Mouse (Mus musculus) right cerebral cortex, postnatal 36 days (tissue): ENCODE data around the gene Usp21.
"Not testable (repeated sequence)": the region's sequence is repeated elsewhere in the genome, so short reads cannot be mapped to it uniquely, and the experiment has no call there.

Experiments
- DNase-seq, 2 experiments: peaks; one replicate each; pipeline ENCODE4 v3.0.0; 2022; ENCODE audit warnings: low spot score in 2 of 2, mixed read lengths in 1 of 2

The Usp21 gene

DNA sequence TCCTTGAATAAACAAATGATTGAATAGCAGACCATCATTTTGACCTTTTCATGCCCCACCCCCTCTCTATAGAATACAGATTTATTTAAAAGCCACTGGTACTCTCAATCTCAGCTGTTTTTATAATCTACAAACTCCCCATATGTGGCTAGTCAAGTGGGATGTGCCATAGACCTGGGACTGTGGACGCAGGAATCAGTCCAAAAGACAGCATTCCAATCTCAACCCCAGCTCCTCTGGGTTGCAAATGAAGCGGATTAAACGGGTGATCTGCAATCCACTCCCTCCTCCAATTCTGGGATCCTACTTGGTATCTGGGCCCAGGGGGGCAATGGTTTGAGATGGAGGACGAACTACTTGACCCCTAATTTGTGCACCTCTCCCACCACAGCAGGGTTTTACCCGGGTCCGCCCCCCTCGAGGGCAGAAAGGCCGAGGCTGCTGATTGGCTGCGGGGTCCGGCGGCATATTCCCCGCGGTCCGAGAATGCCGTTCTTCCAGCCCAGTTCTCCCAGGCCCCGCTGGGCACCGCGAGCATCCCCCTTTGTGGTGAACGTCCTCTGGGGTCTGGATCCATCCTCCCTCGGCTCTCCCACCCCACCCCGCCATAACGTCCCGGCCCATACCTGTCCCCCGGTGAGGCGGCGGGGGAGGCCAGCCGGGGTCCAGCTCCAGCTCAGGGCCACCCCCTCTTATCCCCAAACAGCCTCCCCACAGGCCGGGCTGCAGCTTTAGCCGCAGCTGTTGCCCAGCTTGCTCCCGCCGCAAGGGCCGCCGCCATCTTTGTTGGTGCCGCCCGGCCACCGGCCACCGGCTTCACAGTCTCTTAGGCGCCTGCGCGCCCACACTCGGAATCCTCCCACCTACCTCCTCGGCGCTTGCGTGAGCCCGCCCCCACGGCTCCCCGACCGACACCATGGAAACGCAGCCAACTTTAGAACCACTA, at the start of gene Usp21:
Gene Usp21, minus strand, starts transcription at position 856 of the 946 bp plus-strand sequence.
- peak; percentile 93 to 95 for DNase-seq

DNA sequence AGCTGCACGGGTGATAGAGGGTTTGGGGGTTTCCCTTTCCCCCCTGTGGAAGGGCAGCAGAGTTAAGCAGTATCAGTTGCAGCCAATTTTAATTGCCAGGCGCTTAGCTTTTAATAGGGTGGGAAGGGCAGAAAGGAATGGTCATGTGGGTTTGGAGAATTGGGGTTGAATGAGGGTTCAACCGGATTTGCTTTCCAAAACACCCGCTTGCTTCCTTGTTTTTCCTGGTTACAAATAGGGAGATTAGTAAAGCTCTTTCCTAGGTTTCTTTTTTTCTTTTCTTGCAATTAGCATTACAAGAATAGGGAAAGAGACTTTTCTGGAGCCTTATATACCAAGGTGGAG, 42.4 kb upstream of the Usp21 start:
- DNase-seq = no peak

DNA sequence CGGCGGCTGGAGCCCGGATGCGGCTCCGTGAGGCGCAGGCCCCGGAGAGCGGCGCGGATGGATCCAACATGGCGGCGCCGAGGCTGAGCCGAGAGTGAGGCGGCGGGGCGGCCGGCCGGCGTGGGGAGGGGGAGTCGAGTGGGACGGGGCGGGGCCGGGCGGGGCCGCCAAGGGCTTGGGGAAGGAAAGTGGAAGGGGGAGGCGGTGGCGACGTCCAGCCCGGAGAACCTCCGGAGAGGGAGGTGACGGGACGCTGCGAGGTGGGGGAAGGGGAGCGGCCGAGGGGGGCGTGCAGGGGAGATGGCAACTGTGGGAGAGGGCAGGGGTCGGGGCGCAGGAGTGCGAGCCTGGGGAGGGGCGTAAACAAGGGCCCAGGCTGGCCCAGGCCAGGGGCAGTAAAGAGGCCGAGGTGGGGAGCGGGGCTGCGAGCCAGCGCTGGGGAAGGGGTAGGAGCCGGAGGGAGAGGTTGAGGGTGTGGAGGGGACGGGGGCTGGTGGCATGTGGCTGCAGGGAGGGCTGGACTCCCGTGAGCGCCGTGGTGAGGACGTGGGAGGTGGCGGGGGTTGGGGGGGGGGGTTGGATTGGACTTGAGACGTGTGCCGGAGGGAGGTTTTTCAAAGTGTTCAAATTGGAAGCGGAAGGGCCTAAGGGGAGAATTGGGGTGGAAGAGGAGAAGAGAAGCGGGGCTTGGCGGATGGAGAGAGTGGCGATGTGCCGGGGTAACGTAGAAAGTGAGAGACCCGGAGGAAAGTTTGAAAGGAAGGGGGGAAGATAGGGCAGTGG, 41.8 kb upstream of the Usp21 start:
- DNase-seq = no peak

DNA sequence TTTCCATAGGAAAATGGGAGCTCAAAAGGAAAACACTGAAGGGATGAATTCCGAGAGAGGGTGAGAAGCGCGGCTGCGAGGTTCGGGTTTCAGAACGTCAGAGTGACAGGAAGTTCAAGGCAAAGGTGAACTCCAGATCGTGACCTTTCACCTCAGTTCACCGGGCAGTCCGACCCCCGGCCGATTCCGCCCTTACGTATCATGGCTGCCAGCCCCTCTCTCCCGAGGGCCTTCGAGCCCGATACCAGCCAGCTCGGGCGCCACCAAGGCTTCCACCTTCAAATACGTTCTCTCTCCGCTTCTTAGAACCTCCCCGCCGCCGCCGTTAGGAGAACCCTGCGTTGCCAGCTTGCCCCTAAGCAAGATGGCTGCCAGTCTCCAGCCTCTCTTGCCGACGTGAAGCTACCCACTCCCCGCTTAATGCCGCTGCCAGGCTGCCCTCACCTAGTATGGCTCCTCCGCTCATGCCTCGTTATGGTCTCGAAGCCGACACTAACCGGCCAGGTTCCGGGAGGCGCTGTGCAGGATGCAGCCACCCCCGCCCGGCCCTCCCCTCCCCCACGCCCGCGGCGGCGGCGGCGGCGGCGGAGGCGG, 41.1 kb upstream of the Usp21 start, which contains the start of gene Dedd:
Gene Dedd, plus strand, starts transcription at position 307 of the 594 bp plus-strand sequence.
- DNase-seq = peak; percentile 93

DNA sequence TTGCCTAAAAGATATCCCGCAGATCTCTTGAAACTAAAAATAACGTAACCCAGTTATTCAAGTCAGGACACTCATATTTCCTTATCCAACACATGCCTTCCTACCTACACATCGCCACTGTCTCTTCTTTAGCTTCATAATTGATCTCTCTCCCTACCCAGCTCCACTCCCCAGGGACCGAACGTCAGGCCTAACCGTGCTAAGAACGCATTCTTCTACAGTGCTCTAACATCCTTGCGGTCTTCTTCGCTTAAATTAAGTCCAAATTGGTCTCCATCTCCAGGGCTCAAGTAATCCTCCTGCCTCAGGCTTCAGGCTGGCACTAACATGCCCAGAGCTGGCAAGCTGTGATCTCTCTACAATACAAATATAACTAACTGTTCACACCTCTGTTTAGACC, 40.5 kb upstream of the Usp21 start:
- no peak for DNase-seq

DNA sequence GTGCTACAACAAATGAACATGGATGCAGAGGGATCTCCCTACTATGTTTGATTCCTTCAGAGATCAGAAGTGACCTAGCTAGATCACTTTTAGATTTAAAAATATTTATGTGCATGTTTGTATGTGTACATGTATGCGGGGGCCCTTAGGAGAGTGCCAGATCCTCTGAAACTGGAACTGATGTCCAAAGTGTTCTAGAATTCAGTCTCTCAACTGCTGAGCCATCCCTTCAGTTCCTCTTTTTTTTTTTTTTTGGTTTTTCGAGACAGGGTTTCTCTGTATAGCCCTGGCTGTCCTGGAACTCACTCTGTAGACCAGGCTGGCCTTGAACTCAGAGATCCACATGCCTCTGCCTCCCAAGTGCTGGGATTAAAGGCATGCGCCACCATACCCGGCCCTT, 38.8 kb upstream of the Usp21 start:
- not testable (repeated sequence) for DNase-seq

DNA sequence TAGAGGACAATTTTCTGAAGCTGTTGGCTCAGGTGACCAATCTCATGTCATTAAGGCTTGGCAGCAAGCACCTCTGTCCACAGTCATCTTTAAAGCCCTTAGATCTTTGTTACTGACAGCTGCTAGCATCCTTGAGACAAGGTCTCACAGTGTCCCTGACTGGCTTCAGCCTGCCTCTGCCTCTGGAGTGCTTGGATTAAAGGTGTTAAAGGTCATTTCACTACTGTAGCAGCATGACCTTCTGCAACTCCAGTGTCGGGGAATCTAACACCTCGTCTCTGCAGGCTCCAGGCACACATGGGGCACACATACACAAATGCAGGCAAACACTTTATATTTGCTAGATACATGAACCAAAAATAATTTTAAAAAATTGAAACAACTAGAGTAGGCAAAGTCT, 37.8 kb upstream of the Usp21 start:
- no peak for DNase-seq

DNA sequence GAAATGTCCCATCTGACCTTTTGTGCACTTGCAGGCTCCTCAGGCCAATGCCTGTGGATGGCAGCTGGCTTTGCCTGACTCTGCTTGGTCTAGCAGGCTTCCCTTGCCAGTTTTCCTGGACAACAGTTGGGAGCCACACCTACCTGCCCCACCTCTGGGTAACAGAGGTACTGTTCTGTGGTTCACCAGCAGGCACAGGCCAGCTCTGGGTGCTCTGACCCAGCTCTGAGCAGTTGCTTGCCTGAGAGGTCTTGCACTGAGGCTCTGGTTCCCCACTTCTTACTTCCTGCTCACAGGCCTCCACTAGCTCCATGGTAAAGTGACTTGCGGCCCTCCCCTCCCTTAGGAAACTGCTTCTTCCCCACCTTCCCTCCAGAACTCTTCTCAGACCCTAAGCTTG, 34.2 kb upstream of the Usp21 start:
- DNase-seq = no peak

DNA sequence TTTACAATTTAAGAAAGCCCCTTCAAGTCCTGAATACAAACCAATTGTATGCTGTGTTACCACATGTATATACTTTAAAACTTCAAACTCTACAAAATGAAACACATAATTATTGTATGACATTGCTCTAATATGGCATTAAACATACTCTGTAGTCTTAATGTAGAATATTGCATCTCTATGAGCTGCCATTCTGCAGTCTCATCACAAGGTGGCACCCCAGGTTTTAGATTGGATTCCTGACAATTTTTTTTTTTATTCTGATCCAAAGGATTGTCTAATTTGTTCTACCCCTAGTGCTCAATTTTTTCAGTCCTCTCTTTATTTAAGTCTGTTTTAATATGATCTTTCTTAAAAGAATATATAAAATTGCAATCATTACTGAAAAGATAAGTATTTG, 33.6 kb upstream of the Usp21 start:
- DNase-seq = no peak

DNA sequence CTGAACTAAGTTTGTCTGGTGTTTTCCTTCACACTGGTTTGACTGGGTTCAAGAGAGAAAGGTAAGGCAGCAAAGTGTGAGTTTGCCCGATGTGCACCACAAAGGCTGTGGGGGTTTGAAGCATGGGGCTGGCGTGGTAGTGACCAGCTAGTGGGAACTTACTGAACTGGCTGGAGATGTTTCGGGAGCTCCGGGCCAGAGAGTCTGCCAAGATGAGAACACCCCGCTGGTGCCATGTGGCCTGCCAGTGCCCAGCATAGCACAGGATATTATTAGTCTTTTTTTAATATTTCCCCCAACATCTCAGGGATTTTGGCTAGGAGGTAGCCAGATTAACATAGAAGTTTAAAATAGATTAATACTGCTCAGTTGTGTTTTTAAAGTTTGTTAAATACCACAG, 32.4 kb upstream of the Usp21 start:
- no peak for DNase-seq

DNA sequence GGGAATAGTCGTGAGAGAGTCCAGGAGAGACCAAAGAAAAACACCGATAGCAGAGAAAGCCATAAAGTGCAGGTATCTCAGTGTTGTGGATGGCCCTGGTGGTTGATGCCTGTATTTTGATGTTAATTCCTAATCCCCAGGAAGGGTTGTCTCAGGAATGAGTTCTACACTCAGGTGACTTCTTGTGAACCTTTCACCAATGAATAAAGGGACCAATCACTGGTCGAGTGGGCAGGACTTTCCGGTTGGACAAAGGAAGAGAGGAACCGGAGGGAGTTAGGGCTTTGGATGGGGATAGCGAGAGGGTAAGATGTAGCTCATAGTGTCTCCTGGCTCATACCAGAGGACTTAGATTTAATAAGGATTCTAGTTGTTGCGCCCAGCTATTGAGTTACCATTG, 32.0 kb upstream of the Usp21 start:
- DNase-seq = no peak

DNA sequence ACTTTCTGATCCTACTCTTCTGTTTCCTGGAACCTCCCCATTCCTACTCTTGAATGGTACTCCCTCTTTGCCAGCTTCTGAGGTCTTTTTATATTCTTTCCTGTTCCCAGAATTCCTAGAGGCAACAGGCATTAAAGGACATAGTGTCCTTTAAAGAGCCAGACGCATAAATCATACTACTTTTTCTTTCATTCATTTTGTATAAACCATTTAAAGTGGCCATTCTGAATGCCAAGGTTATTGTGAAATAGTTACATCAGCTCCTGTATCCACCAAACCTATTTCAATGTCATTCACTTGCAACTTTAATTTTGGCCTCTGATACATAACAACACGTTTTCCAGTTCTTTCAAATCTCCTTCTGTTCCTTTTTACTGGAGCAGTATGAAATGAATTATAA, 21.5 kb upstream of the Usp21 start:
- DNase-seq = no peak

DNA sequence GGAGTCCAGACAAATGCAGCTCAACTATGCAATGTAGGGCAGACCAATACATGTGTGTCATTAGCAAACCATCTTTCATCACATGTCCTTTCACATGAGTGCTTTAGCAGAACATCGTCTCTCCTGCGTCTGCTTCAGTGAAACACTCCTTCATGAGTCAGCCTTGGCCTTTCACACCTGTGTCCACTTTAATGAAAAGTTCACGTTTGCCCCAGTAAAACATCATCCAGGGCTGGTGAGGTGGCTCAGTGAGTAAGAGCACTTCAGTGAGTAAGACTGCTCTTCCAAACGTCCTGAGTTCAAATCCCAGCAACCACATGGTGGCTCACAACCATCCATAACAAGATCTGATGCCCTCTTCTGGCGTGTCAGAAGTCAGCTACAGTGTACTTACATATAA, 18.4 kb upstream of the Usp21 start:
- DNase-seq = not testable (repeated sequence)

DNA sequence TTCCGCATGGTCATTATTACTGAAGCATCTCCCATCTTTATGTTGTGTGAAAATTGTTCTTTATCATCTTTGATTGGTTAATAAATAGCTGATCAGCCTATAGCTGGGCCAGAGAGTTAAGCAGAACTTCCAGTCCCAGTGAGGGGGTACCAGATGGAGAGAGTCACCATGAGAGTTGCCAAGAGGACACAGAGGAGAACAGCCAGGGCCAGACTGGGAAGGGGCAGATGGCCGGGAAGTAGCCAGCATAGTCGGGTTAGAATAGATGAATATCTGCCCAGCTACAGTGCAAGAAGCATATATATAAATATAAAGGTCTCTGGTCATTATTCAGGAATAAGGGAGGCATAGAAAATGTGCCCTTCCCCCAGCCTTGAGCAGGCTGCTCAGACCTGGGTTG, 10.4 kb upstream of the Usp21 start:
- no peak for DNase-seq

DNA sequence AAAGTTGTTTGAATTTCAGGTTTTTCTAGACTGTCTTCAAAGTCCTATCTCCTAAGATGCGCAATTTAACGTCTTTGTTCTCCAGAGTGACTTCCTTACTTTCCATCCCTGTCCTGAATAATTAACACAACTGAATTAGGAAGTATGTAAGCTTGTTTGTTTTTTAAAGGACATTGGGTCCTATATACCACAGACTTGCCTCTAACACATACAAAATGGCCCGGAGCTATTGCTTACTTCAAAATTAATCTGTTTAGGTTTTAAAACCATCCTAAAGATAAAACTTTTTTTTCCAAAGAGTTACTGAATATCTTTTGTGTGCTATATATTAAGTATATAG, 7.2 kb upstream of the Usp21 start:
- DNase-seq = no peak

DNA sequence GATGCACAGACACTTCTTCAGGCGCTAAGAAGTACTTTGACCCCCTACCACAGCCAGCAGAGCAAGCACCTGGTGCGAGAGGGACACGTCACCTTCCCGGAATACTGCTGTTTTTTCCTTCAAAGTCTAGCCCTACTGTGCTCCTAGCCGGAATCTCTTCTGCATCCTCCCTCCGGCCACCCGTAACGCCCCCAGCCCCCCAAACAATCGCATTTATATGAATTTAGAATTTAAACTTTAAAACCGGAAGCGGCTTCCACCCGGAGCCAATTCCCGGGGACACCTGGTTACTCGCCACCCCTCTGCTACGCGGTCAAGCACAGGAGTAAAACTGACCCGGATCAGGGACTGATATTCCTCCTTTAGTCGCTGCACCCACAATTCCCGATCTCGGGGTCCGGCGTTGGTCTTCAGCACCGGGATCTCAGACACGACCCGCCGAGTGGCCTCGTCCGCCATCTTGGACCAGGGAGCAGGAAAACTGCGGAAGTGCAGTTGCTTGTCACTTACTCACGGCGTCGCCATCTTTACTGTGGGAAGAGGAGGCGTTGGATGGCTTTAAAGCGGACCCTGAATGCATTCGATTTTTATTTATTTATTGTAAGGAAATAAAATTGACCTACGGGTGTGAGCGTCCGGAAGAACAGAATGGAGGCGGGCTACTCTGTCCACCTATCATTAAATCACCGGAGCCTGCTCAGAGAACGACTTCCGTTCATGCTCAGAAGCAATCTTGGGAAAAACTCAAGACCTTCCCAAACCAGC, 6.7 kb upstream of the Usp21 start, which contains the start of gene Ufc1:
Gene Ufc1, minus strand, starts transcription at position 727 of the 765 bp plus-strand sequence.
- DNase-seq = peak; percentile 68 to 78

DNA sequence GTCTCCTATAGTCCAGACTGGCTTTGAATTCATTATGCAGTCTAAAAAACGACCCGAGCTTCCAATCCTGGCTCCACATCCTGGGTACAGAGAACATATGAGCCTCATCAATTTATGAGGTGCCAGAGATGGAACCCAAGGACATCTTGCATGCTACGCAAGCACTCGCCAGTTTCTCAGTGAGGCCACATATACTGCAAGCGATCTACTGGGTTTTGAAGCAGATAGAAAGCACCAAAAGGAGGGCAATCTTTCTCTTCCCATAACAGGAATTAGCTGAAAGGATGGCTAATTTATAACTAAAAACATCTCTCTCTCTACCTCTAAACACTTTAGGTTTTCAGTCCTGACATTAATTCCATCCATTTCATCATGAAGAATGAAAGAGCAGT, 6.1 kb upstream of the Usp21 start:
- no peak for DNase-seq

DNA sequence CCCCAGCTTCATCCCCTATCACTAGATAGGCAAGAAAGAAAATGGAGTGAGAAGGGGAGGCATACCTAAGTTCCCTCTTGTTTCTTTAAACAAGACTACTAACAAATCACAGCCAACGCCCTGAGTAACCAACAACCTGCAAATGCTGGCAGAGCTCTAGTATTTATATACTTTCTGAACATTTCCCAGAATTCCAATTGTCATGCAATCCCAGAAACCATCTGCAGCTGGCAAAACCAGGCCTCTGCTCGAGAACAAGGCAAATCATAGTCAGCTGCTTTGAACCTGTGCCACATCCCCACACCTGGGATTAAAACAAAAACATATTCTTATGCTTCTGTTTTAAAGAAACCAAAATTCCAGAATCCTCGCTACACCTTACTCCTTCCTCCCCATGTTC, 5.6 kb upstream of the Usp21 start:
- no peak for DNase-seq

DNA sequence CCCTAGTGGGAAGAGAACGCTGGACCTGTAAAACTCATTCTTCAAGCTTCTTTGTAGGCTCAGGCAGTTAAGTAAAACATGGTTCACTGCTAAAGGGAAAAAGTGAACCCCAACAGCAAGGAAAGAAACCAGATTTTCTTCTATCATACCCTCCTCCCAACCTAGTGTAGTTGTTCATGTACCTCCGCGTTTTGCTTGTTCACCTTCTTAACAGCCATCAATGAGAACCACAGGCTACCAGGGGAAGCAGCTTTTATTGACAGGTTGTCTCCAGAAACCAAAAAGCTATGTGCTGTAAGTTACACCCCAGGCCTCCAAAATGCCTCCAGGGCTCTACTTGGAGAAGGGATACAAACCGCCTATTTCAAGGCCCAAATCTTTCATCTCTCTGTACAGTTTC, 537 bp upstream of the Usp21 start:
- no peak for DNase-seq

DNA sequence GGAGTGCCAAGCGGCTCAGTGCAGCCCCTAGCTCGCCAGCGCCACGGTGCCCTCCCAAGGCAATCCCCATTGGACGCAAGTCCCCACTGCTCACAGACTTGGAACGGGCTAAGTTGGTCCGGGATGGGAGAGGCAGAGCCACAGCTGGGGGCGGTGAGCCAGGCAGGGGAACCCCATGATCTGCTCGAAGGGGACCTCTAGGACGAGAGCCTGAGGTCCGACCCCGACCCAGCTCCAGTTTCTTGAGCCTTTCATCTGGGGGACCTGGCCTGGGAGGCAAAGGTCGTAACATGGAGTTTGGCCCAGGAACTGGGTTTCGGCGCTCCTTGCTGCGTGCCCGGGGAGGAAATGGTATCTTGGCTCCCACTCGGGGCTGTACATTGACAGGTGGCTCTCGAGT, 1.3 kb downstream of the Usp21 start:
- DNase-seq = no peak

DNA sequence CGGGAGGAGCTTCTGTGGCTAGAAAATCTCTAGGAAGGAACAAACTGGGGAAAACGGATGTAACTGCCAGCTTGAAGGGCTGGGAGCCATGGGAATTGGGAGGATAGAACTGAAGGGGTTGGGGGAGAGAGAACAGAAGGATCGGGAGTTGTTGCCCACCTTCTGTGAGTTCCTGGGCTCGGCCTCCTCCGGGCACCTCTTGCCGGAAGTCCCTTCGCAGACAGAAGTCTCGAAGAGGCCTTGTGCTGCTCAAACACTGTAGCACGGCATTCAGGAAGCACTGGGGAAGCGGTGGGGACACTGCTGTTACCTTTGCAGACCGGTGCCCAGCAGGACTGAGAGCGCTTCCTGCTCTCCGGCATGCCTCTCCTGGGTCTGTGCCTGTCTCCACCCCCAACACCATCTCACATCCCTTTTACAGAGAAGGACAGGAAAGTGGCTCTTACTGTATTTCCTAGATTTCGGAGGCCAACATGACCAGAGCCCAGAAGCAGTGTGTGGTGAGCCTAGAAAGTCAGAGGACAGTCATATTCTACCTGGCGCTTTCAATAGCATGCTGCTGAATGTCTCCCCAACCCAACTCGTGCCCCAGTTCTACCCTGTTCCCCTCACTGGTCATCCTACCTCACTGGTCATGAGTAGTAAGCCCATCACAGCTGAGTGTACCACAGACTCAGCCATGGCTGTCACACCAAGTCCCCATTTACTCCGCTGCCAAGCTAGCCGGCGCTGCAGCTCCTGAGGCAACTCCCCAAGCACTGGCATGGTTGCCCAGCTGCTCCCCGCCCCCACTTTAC, 2.5 kb downstream of the Usp21 start:
- peak in 1 of 2 experiments; percentile 1 for DNase-seq
